Mouse (Mus musculus) heart, embryonic 14.5 days (tissue): ENCODE results near the gene Osbpl3. TPM values are rescaled to one million over a fixed set of nuclear protein-coding genes. Genes with fewer than 3 reads are reported as not detected.
A peak's percentile ranks its signal among the peaks of the same experiment; 100 is the strongest.

Experiments used
- ATAC-seq: fragments of 200-750 bp; cut with Nextera tagmentation; 2 replicates; pipeline ENCODE4 v1.8.0; 2017; ENCODE audit warnings: low read depth, moderate TSS enrichment; ENCODE audit not compliant: insufficient number of reproducible peaks, insufficient read depth, low FRiP score
- H3K27ac ChIP-seq, 2 experiments: fragments of 200-500 bp in 1 of 2; fragments of 300-500 bp in 1 of 2; sonication (generic) in 1 of 2; replicated peaks in 1 of 2; 2 replicates each; pipeline ENCODE4 v1.5.1; 2012 to 2014; ENCODE audit warnings: low read depth in 2 of 2, low read length in 2 of 2, control low read depth in 1 of 2, mild to moderate bottlenecking in 1 of 2, mixed read lengths in 1 of 2; ENCODE audit not compliant: control insufficient read depth in 1 of 2, insufficient read depth in 1 of 2
- H3K27me3 ChIP-seq: fragments of 300-500 bp; sonication (generic); 2 replicates; pipeline ENCODE4 v1.6.1; 2014; ENCODE audit warnings: mild to moderate bottlenecking, low read length, control low read depth; ENCODE audit not compliant: control insufficient read depth, insufficient read depth
- H3K36me3 ChIP-seq: fragments of 300-500 bp; sonication (generic); 2 replicates; pipeline ENCODE4 v1.6.1; 2014; ENCODE audit warnings: mild to moderate bottlenecking, control low read depth, low read length, mixed read lengths; ENCODE audit not compliant: control insufficient read depth, insufficient read depth
- H3K4me1 ChIP-seq, 2 experiments: fragments of 200-500 bp in 1 of 2; fragments of 300-500 bp in 1 of 2; sonication (generic) in 1 of 2; 2 replicates each; pipeline ENCODE4 v1.6.1; 2012 to 2014; ENCODE audit warnings: low read length in 2 of 2, control low read depth in 1 of 2, mixed read lengths in 1 of 2; ENCODE audit not compliant: control insufficient read depth in 2 of 2, insufficient read depth in 2 of 2
- H3K4me2 ChIP-seq: fragments of 300-500 bp; sonication (generic); 2 replicates; pipeline ENCODE4 v1.6.1; 2014; ENCODE audit warnings: mild to moderate bottlenecking, low read length
- H3K4me3 ChIP-seq, 2 experiments: fragments of 200-500 bp in 1 of 2; fragments of 300-500 bp in 1 of 2; sonication (generic) in 1 of 2; 2 replicates each; pipeline ENCODE4 v1.5.1; 2012 to 2014; ENCODE audit warnings: low read length in 2 of 2, mild to moderate bottlenecking in 2 of 2, control low read depth in 1 of 2, low read depth in 1 of 2, moderate library complexity in 1 of 2; ENCODE audit not compliant: control insufficient read depth in 1 of 2, insufficient read depth in 1 of 2
- H3K9ac ChIP-seq: fragments of 300-500 bp; sonication (generic); 2 replicates; pipeline ENCODE4 v1.6.1; 2014; ENCODE audit warnings: mild to moderate bottlenecking, low read length
- H3K9me3 ChIP-seq: fragments of 300-500 bp; sonication (generic); 2 replicates; pipeline ENCODE4 v1.6.1; 2016; ENCODE audit warnings: low read length, control low read depth; ENCODE audit not compliant: control insufficient read depth
- WGBS: fragments of 180-500 bp; shearing (Covaris S2); extraction: QIAGEN DNeasy Blood & Tissue Kit; methylation state at CpG from one replicate; pipeline ENCODE4 v1.1.7; 2014; 5-methylcytosine and 5-hydroxymethylcytosine counted together
- polyA plus RNA-seq: library from polyadenylated mRNA; unstranded; fragments of >200 nt; fragmentation: Nextera tagmentation; extraction: Ambion mirVana; gene quantifications from 2 replicates; pipeline ENCODE4 v1.2.1, GENCODE M21; 2014

Gene Osbpl3
- polyA plus RNA-seq, 1 experiment from 2014 or later: 16.7 TPM

- WGBS: 81% methylated on average over 4 of the region's 4 CpGs
- H3K9me3 ChIP-seq: no peaks in the 10 kb centered on the region
- peaks cover 25 to 44% of the 10 kb centered on the region in 2 experiments for H3K4me1 ChIP-seq
- no peak overlapping the region for H3K4me3 ChIP-seq
- no peak overlapping the region for H3K27ac ChIP-seq
- no peak overlapping the region for H3K4me2 ChIP-seq
- H3K36me3 ChIP-seq: no peaks in the 10 kb centered on the region
- H3K27me3 ChIP-seq: no peaks in the 10 kb centered on the region
- H3K9ac ChIP-seq: no peak overlapping the region
- no peak for ATAC-seq
Measured at GRCm38 (mm10) chr6:50402872-50403271, 53.1 kb downstream of the Osbpl3 start.

GRCm38 (mm10) chr6:50400234-50400633, 55.8 kb downstream of the Osbpl3 start:
- no peak overlapping the region for H3K4me2 ChIP-seq
- WGBS: 74% methylated on average over 6 of the region's 6 CpGs
- no peak for ATAC-seq
- H3K36me3 ChIP-seq: no peaks in the 10 kb centered on the region
- H3K4me3 ChIP-seq: no peak overlapping the region
- H3K9ac ChIP-seq: no peak overlapping the region
- no peaks in the 10 kb centered on the region for H3K27me3 ChIP-seq
- no peak overlapping the region for H3K27ac ChIP-seq
- H3K4me1 ChIP-seq: peaks cover 18 to 41% of the 10 kb centered on the region in 2 experiments
- no peaks in the 10 kb centered on the region for H3K9me3 ChIP-seq

DNA sequence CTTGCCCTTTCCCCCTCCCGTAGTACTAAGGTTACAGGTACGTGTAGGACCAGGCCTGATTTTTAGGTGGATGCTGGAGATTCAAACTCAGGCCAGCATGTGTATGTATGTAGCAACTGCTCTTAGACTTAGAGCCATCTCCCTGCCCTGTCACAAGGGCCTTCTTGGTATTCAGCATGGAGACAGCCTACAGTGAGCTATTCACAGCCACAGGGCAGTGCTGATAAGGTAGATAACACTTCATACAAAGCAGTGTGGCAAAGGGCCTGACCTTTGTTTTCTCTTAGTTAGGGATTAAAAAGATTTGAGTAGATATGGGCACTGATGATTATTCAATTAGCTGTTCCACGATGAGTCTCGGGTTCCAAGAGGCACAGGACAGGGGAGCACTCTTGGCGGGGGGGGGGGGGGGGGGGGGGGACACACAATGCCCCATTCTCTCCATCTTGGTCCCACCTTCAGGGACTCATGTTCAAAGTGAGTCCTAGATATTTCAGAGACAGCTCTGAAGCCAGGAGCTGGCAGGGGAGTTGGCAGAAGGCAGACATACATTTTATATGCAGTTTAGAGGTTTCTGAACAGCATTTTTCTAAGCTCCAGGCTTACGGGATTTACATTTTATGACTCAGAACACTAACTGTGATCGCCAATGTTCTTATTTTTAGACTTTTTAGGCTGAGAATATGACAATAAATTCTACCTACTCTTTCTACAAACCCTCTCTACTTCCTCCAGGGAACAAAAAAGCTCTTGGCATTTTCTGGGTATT, 56.4 kb downstream of the Osbpl3 start:
- no peak overlapping the region for H3K4me3 ChIP-seq
- H3K27me3 ChIP-seq: no peaks in the 10 kb centered on the region
- no peak overlapping the region for H3K27ac ChIP-seq
- no peak overlapping the region for H3K4me2 ChIP-seq
- no peak overlapping the region for H3K9ac ChIP-seq
- H3K36me3 ChIP-seq: no peaks in the 10 kb centered on the region
- no peaks in the 10 kb centered on the region for H3K9me3 ChIP-seq
- ATAC-seq: no peak
- peaks cover 14 to 36% of the 10 kb centered on the region in 2 experiments for H3K4me1 ChIP-seq
- WGBS: 44% methylated on average over 7 of the region's 7 CpGs

DNA sequence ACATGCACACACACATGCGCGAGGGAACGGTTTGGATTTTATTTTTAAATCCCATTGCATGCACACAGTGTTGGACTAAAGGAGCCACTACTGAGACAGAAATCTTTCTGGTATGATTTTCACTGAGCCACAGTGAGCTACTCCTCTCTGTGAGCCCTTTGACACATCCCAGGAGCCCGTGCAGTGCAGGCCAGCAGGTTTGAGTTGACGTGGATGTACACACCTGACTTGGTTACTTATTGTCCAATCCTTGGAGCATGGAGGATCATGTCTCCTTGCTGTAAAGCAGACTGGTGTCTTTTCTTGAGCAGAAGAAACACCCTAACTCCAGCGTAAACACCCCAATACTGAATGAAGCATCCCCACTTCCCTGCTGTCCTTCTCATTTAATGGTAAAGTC, 57.7 kb downstream of the Osbpl3 start:
- Histone ChIP-seq H3K4me3 (no peak overlapping the region), H3K4me1 (peaks cover 5 to 28% of the 10 kb centered on the region in 2 experiments), H3K27ac (no peak overlapping the region), H3K9me3 (no peaks in the 10 kb centered on the region), H3K27me3 (no peaks in the 10 kb centered on the region), H3K36me3 (no peaks in the 10 kb centered on the region), H3K4me2 (no peak overlapping the region), H3K9ac (no peak overlapping the region)
- no peak for ATAC-seq
- 87% methylated on average over 6 of the region's 6 CpGs for WGBS

- Histone ChIP-seq H3K36me3 (no peaks in the 10 kb centered on the region), H3K27me3 (no peaks in the 10 kb centered on the region), H3K4me1 (peaks cover 5 to 27% of the 10 kb centered on the region in 2 experiments), H3K9ac (no peak overlapping the region), H3K4me2 (no peak overlapping the region), H3K9me3 (no peaks in the 10 kb centered on the region), H3K4me3 (no peak overlapping the region), H3K27ac (no peak overlapping the region)
- WGBS: 74% methylated on average over 5 of the region's 5 CpGs
- no peak for ATAC-seq
Measured at GRCm38 (mm10) chr6:50397116-50397515, 58.9 kb downstream of the Osbpl3 start.

DNA sequence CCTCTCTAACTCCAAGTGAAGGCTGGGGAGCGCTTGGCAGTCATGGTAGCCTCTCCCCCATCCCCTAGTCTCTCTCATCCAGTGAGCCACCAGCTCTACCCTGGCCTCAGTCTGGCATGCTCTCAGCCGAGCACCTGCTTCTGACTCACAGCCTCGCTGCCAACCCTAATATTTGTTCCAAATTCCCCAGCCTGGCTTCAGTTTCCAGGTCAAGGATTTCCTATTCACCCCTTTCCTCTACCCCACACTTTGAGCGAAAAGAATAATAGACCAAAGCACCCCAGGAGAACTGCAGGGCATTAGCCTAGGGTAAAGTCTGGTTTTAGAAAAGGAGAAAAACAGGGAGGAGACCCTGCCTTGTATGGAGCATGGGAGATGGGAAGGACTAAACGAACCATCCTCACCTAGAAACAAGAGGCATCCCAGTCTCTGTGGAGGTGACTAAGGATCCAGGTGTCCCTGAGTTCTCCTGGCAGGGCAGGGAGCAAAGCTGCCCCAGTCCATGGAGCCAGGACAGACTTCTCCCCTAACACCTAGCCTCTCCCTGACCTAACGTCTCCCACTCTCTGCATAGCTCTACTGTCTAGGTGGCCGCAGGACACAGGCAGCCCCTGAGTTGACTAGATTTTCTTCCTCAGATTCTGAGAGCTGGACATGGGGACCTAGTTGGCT, 60.2 kb downstream of the Osbpl3 start:
- Histone ChIP-seq H3K9ac (no peak overlapping the region), H3K4me2 (no peak overlapping the region), H3K27me3 (no peaks in the 10 kb centered on the region), H3K27ac (no peak overlapping the region), H3K4me1 (peaks cover 7 to 27% of the 10 kb centered on the region in 2 experiments), H3K9me3 (no peaks in the 10 kb centered on the region), H3K36me3 (no peaks in the 10 kb centered on the region), H3K4me3 (no peak overlapping the region)
- 70% methylated on average over 7 of the region's 7 CpGs for WGBS
- no peak for ATAC-seq

- H3K27ac ChIP-seq: 0 out of 4 replicates have a peak overlapping the region, but pooled peaks of 1 of the 2 experiments have one; percentile 14
- no peaks in the 10 kb centered on the region for H3K36me3 ChIP-seq
- no peak overlapping the region for H3K4me3 ChIP-seq
- no peak for ATAC-seq
- H3K4me1 ChIP-seq: peaks cover 3 to 26% of the 10 kb centered on the region in 2 experiments; a peak in 3 of 4 replicates
- H3K9me3 ChIP-seq: no peaks in the 10 kb centered on the region
- H3K4me2 ChIP-seq: no peak overlapping the region
- peak overlapping the region; percentile 21; the same call in 1 of the 2 replicates for H3K9ac ChIP-seq
- WGBS: 70% methylated on average over 3 of the region's 3 CpGs
- H3K27me3 ChIP-seq: no peaks in the 10 kb centered on the region
Measured at GRCm38 (mm10) chr6:50394432-50394831, 61.6 kb downstream of the Osbpl3 start.
